Mouse (Mus musculus) heart, adult 10 weeks (tissue): ENCODE data around the gene Tead1. TPM values are rescaled to one million over a fixed set of nuclear protein-coding genes. Genes with fewer than 3 reads are reported as not detected.

Experiments
- polyA plus RNA-seq: library from polyadenylated mRNA; stranded (reverse); fragments of 350-450 nt; fragmentation: Illumina TruSeq; extraction: RNeasy Lipid Tissue Mini Kit (QIAGEN cat#74804); gene quantifications from one replicate; pipeline ENCODE4 v1.2.3, GENCODE M21; 2014; ENCODE audit warnings: low read depth, low replicate concordance

Gene Tead1
- polyA plus RNA-seq: 67.3 TPM

GRCm38 (mm10) chr7:112679171-112679512 is at the start of gene Tead1:
Gene Tead1 (plus strand): TSS chr7:112679318.

GRCm38 (mm10) chr7:112953777-112954291 is 274.7 kb downstream of the Tead1 start, which contains the start of gene Rassf10:
Gene Rassf10 (plus strand): TSS chr7:112953962.

